14 mouse cellular contexts compared by ENCODE assay signal in genomic region chr2:82385123-82385522, GRCm38 (mm10).
"Had no signal": no experiment of that assay in that cellular context is flagged by ENCODE, and none has a peak within 500 bp of the region (broad histone marks: within the 10 kb centered on the region; RNA-seq: fewer than 3 reads in every experiment).

No protein-coding gene starts in this region.

- DNase-seq: liver, embryonic 13.5 days; liver, postnatal 0 days; lung, adult 2 months; lung, postnatal 14 days; lung, postnatal 36 days; retina, postnatal 1 day; right cerebral cortex, postnatal 25 days; right cerebral cortex, postnatal 4 days; spleen, adult 18-20 months; thymus, postnatal 14 days; thymus, postnatal 36 days had no signal

- ATAC-seq: liver, postnatal 0 days; lung, postnatal 0 days; midbrain, embryonic 13.5 days; midbrain, embryonic 15.5 days had no signal
